Mouse (Mus musculus): ENCODE measurements around the gene Tmem8. TPM values are rescaled to one million over a fixed set of nuclear protein-coding genes. Genes with fewer than 3 reads are reported as not detected.

Gene Tmem8
- 4.5 and 4.8 TPM in 2 replicates for polyA plus RNA-seq (2015; fragmentation: Nextera tagmentation; extraction: Ambion mirVana)

- ATAC-seq (ENCODE audit: low FRiP score, low read depth): peak; percentile 76
- peaks cover 12% of the 10 kb centered on the region for H3K4me1 ChIP-seq (replicated peaks)
- WGBS: under 1% methylated on average over 53 of the region's 75 CpGs
- no peaks in the 10 kb centered on the region for H3K36me3 ChIP-seq
- peak within 1 kb of the TSS; percentile 83 for H3K4me3 ChIP-seq
- H3K4me2 ChIP-seq: peak within 1 kb of the TSS; percentile 98
- H3K9me3 ChIP-seq: no peaks in the 10 kb centered on the region
- H3K27ac ChIP-seq (replicated peaks): peak within 1 kb of the TSS; percentile 70
- H3K9ac ChIP-seq: peak within 1 kb of the TSS; percentile 90
- H3K27me3 ChIP-seq: peaks cover 41% of the 10 kb centered on the region
Measured at GRCm38 (mm10) chr17:26113181-26113948, at the start of gene Tmem8. Gene Tmem8, plus strand, starts transcription at chr17:26113299.

- ATAC-seq (ENCODE audit: low FRiP score, low read depth): no peak
- Histone ChIP-seq H3K4me3 (peak overlapping the region; percentile 1; the same call in 1 of the 2 replicates), H3K4me1 (replicated peaks) (peaks cover 82% of the 10 kb centered on the region), H3K9me3 (no peaks in the 10 kb centered on the region), H3K9ac (peak overlapping the region; percentile 5; the same call in 1 of the 2 replicates), H3K27ac (replicated peaks) (no peak overlapping the region), H3K36me3 (0 out of 2 replicates have a peak, but pooled peaks cover 4% of the 10 kb centered on the region), H3K27me3 (no peaks in the 10 kb centered on the region), H3K4me2 (peak overlapping the region; percentile 97)
- WGBS: 53% methylated on average over 6 of the region's 6 CpGs
Measured at GRCm38 (mm10) chr17:26064916-26065315, 48.2 kb upstream of the Tmem8 start.

GRCm38 (mm10) chr17:26066488-26067020 lies 46.5 kb upstream of the Tmem8 start:
- Histone ChIP-seq H3K9me3 (no peaks in the 10 kb centered on the region), H3K9ac (0 out of 2 replicates have a peak overlapping the region, but pooled peaks have one; percentile 94), H3K4me1 (replicated peaks) (peaks cover 74% of the 10 kb centered on the region), H3K36me3 (0 out of 2 replicates have a peak, but pooled peaks cover 4% of the 10 kb centered on the region), H3K4me2 (peak overlapping the region; percentile 97), H3K4me3 (peak overlapping the region; percentile 79), H3K27ac (replicated peaks) (no peak overlapping the region), H3K27me3 (0 out of 2 replicates have a peak, but pooled peaks cover 3% of the 10 kb centered on the region)
- no peak for ATAC-seq (ENCODE audit: low FRiP score, low read depth)
- 87% methylated on average over 7 of the region's 7 CpGs for WGBS

GRCm38 (mm10) chr17:26068024-26068830 lies 44.9 kb upstream of the Tmem8 start:
- WGBS: under 1% methylated on average over 44 of the region's 44 CpGs
- ATAC-seq (ENCODE audit: low FRiP score, low read depth): peak; percentile 12; the same call in 1 of the 2 replicates

GRCm38 (mm10) chr17:26068831-26069739 lies 44.0 kb upstream of the Tmem8 start, which contains the start of gene Rab11fip3:
Gene Rab11fip3, minus strand, starts transcription at chr17:26069555.
- no peaks in the 10 kb centered on the region for H3K36me3 ChIP-seq
- peak within 1 kb of the TSS; percentile 97 for H3K4me2 ChIP-seq
- no peaks in the 10 kb centered on the region for H3K9me3 ChIP-seq
- H3K4me3 ChIP-seq: peak within 1 kb of the TSS; percentile 79
- peak within 1 kb of the TSS; percentile 96 for H3K27ac ChIP-seq (replicated peaks)
- H3K4me1 ChIP-seq (replicated peaks): peaks cover 50% of the 10 kb centered on the region
- WGBS: under 1% methylated on average over 93 of the region's 94 CpGs
- 0 out of 2 replicates have a peak, but pooled peaks cover 3% of the 10 kb centered on the region for H3K27me3 ChIP-seq
- peak; percentile 94 for ATAC-seq (ENCODE audit: low FRiP score, low read depth)
- peak within 1 kb of the TSS; percentile 94 for H3K9ac ChIP-seq

More at GRCm38 (mm10) chr17:26068024-26068830, 44.9 kb upstream of the Tmem8 start:
- Histone ChIP-seq H3K27me3 (0 out of 2 replicates have a peak, but pooled peaks cover 3% of the 10 kb centered on the region), H3K9me3 (no peaks in the 10 kb centered on the region), H3K4me3 (peak overlapping the region; percentile 79), H3K4me2 (peak overlapping the region; percentile 97), H3K36me3 (0 out of 2 replicates have a peak, but pooled peaks cover 4% of the 10 kb centered on the region), H3K9ac (peak overlapping the region; percentile 94), H3K27ac (replicated peaks) (peak overlapping the region; percentile 96), H3K4me1 (replicated peaks) (peaks cover 59% of the 10 kb centered on the region)

GRCm38 (mm10) chr17:26070136-26070535 lies 43.0 kb upstream of the Tmem8 start:
- no peaks in the 10 kb centered on the region for H3K36me3 ChIP-seq
- H3K4me2 ChIP-seq: peak overlapping the region; percentile 97
- no peak overlapping the region for H3K27ac ChIP-seq (replicated peaks)
- H3K4me3 ChIP-seq: peak overlapping the region; percentile 79
- no peaks in the 10 kb centered on the region for H3K9me3 ChIP-seq
- peaks cover 40% of the 10 kb centered on the region for H3K4me1 ChIP-seq (replicated peaks)
- H3K27me3 ChIP-seq: 0 out of 2 replicates have a peak, but pooled peaks cover 3% of the 10 kb centered on the region
- peak overlapping the region; percentile 94; the same call in 1 of the 2 replicates for H3K9ac ChIP-seq
- 39% methylated on average over 6 of the region's 6 CpGs for WGBS
- no peak for ATAC-seq (ENCODE audit: low FRiP score, low read depth)

- no peak for ATAC-seq (ENCODE audit: low FRiP score, low read depth)
- H3K9me3 ChIP-seq: no peaks in the 10 kb centered on the region
- no peak overlapping the region for H3K4me2 ChIP-seq
- H3K27me3 ChIP-seq: 0 out of 2 replicates have a peak, but pooled peaks cover 3% of the 10 kb centered on the region
- H3K4me3 ChIP-seq: no peak overlapping the region
- H3K4me1 ChIP-seq (replicated peaks): peaks cover 6% of the 10 kb centered on the region
- H3K36me3 ChIP-seq: no peaks in the 10 kb centered on the region
- H3K9ac ChIP-seq: no peak overlapping the region
- H3K27ac ChIP-seq (replicated peaks): no peak overlapping the region
- 73% methylated on average over 3 of the region's 3 CpGs for WGBS
Measured at GRCm38 (mm10) chr17:26075246-26075645, 37.9 kb upstream of the Tmem8 start.

- H3K4me2 ChIP-seq: no peak overlapping the region
- 65% methylated on average over 2 of the region's 2 CpGs for WGBS
Measured at GRCm38 (mm10) chr17:26078851-26079250, 34.2 kb upstream of the Tmem8 start.

GRCm38 (mm10) chr17:26080867-26081266 lies 32.2 kb upstream of the Tmem8 start:
- H3K9ac ChIP-seq: no peak overlapping the region
- 0 out of 2 replicates have a peak, but pooled peaks cover 5% of the 10 kb centered on the region for H3K4me1 ChIP-seq (replicated peaks)
- H3K27me3 ChIP-seq: no peaks in the 10 kb centered on the region
- no peak overlapping the region for H3K27ac ChIP-seq (replicated peaks)
- ATAC-seq (ENCODE audit: low FRiP score, low read depth): no peak
- WGBS: 52% methylated on average over 2 of the region's 2 CpGs
- H3K4me3 ChIP-seq: no peak overlapping the region
- H3K36me3 ChIP-seq: peaks cover 10% of the 10 kb centered on the region; the same call in 1 of the 2 replicates
- no peaks in the 10 kb centered on the region for H3K9me3 ChIP-seq
- no peak overlapping the region for H3K4me2 ChIP-seq

More at GRCm38 (mm10) chr17:26078851-26079250, 34.2 kb upstream of the Tmem8 start:
- H3K9me3 ChIP-seq: no peaks in the 10 kb centered on the region
- H3K36me3 ChIP-seq: peaks cover 8% of the 10 kb centered on the region; the same call in 1 of the 2 replicates
- ATAC-seq (ENCODE audit: low FRiP score, low read depth): no peak
- no peaks in the 10 kb centered on the region for H3K27me3 ChIP-seq
- 0 out of 2 replicates have a peak, but pooled peaks cover 5% of the 10 kb centered on the region for H3K4me1 ChIP-seq (replicated peaks)
- H3K4me3 ChIP-seq: no peak overlapping the region
- H3K27ac ChIP-seq (replicated peaks): no peak overlapping the region; the same call in 1 of the 2 replicates
- no peak overlapping the region for H3K9ac ChIP-seq

- Histone ChIP-seq H3K27me3 (no peaks in the 10 kb centered on the region), H3K4me1 (replicated peaks) (peaks cover 11% of the 10 kb centered on the region; the same call in 1 of the 2 replicates), H3K9me3 (no peaks in the 10 kb centered on the region), H3K9ac (no peak overlapping the region), H3K4me3 (no peak overlapping the region), H3K36me3 (0 out of 2 replicates have a peak, but pooled peaks cover 7% of the 10 kb centered on the region), H3K4me2 (no peak overlapping the region), H3K27ac (replicated peaks) (no peak overlapping the region)
- WGBS: 92% methylated on average over 9 of the region's 9 CpGs
- ATAC-seq (ENCODE audit: low FRiP score, low read depth): no peak
Measured at GRCm38 (mm10) chr17:26087059-26087564, 26.0 kb upstream of the Tmem8 start.
